Mouse (Mus musculus) adrenal gland, adult 2 months (tissue): Measurements from ENCODE around the gene Fam186a. TPM values are rescaled to one million over a fixed set of nuclear protein-coding genes. Genes with fewer than 3 reads are reported as not detected.

Experiments used
- DNase-seq: peaks from one replicate; pipeline ENCODE4 v3.0.0; 2021
- polyA plus RNA-seq: library from polyadenylated mRNA; depleted of rRNA; stranded (reverse); fragments of >200 nt; gene quantifications from 2 replicates; pipeline ENCODE4 v1.2.3, GENCODE M21; 2012; rRNA removed
- total RNA-seq, 2 experiments: library from RNA; stranded (reverse); gene quantifications; 2 replicates each; pipeline ENCODE4 v1.2.3; 2021

The Fam186a gene
- total and polyA plus RNA-seq, 3 experiments, result 0.13 to 0.31 (median 0.29) TPM

- peak; percentile 44 for DNase-seq
These were observed 92.1 kb downstream of the Fam186a start for GRCm38 (mm10) chr15:99874612-99875333.

GRCm38 (mm10) chr15:99872543-99872942, 94.3 kb downstream of the Fam186a start:
- DNase-seq, result no peak

Other genes starting within 250 kb of the Fam186a start
- 1,000 to 10,000 TPM; 1,060 to 1,239 TPM for gene Gpd1, start 249.5 kb downstream of the Fam186a start, total RNA-seq
- 708 and 828 TPM in 2 replicates for gene Gpd1, start 249.5 kb downstream of the Fam186a start, polyA plus RNA-seq
- gene Cox14, start 241.4 kb downstream of the Fam186a start, total RNA-seq, result 100 to 1,000 TPM; 202 to 243 TPM
- 685 and 754 TPM in 2 replicates for gene Cox14, start 241.4 kb downstream of the Fam186a start, polyA plus RNA-seq
- 10 to 100 TPM; 46.4 to 54.6 TPM for gene Cers5, start 194.2 kb downstream of the Fam186a start, total RNA-seq
- gene Cers5, start 194.2 kb downstream of the Fam186a start, polyA plus RNA-seq, result 26.1 and 32.6 TPM in 2 replicates
- 10 to 100 TPM; 35.3 to 50.0 TPM for gene Lima1, start 91.6 kb downstream of the Fam186a start, total RNA-seq
- 5.7 and 8.3 TPM in 2 replicates for gene Lima1, start 91.6 kb downstream of the Fam186a start, polyA plus RNA-seq
- gene Larp4, start 3.0 kb upstream of the Fam186a start, total RNA-seq, result 100 to 1,000 TPM in 1 of 2 experiments, 10 to 100 TPM in 1; 61.9 to 101 TPM
- gene Larp4, start 3.0 kb upstream of the Fam186a start, polyA plus RNA-seq, result 26.4 and 33.6 TPM in 2 replicates
- 10 to 100 TPM; 13.8 to 14.6 TPM for gene Dip2b, start 71.6 kb upstream of the Fam186a start, total RNA-seq
- 3.4 and 4.7 TPM in 2 replicates for gene Dip2b, start 71.6 kb upstream of the Fam186a start, polyA plus RNA-seq